Mouse (Mus musculus) intestine, embryonic 15.5 days (tissue): ENCODE measurements around the gene Sun2. TPM values are rescaled to one million over a fixed set of nuclear protein-coding genes. Genes with fewer than 3 reads are reported as not detected.

Source experiments
- polyA plus RNA-seq: library from polyadenylated mRNA; unstranded; fragments of >200 nt; fragmentation: Nextera tagmentation; extraction: Ambion mirVana; gene quantifications from 2 replicates; pipeline ENCODE4 v1.2.1, GENCODE M21; 2015

Gene Sun2
- polyA plus RNA-seq, 1 experiment from 2014 or later = 3.4 TPM

Other genes starting within 250 kb of the Sun2 start
- gene Kcnj4, start 237.3 kb downstream of the Sun2 start, polyA plus RNA-seq = not detected in 2 replicates
- 71.6 and 78.7 TPM in 2 replicates for gene Kdelr3, start 226.1 kb downstream of the Sun2 start, polyA plus RNA-seq
- 39.3 and 41.2 TPM in 2 replicates for gene Ddx17, start 195.8 kb downstream of the Sun2 start, polyA plus RNA-seq
- 1.3 and 1.8 TPM in 2 replicates for gene Dmc1, start 137.4 kb downstream of the Sun2 start, polyA plus RNA-seq
- 0.74 and 0.90 TPM in 2 replicates for gene Fam227a, start 83.6 kb downstream of the Sun2 start, polyA plus RNA-seq
- 37.6 and 39.0 TPM in 2 replicates for gene Cby1, start 83.3 kb downstream of the Sun2 start, polyA plus RNA-seq
- 261 and 272 TPM in 2 replicates for gene Tomm22, start 71.7 kb downstream of the Sun2 start, polyA plus RNA-seq
- gene Josd1, start 54.6 kb downstream of the Sun2 start, polyA plus RNA-seq = 18.7 and 19.4 TPM in 2 replicates
- gene Gtpbp1, start 51.7 kb downstream of the Sun2 start, polyA plus RNA-seq = 27.4 and 29.9 TPM in 2 replicates
- gene Dnal4, start 35.3 kb upstream of the Sun2 start, polyA plus RNA-seq = 42.6 and 44.5 TPM in 2 replicates
- gene Nptxr, start 62.2 kb upstream of the Sun2 start, polyA plus RNA-seq = 2.8 and 3.3 TPM in 2 replicates
- 0.23 and 0.27 TPM in 2 replicates for gene Npcd, start 91.7 kb upstream of the Sun2 start, polyA plus RNA-seq
- 39.1 and 39.7 TPM in 2 replicates for gene Cbx6, start 92.2 kb upstream of the Sun2 start, polyA plus RNA-seq
- gene Apobec3, start 149.1 kb upstream of the Sun2 start, polyA plus RNA-seq = 13.1 and 15.4 TPM in 2 replicates
- 3.9 and 4.6 TPM in 2 replicates for gene Cbx7, start 228.6 kb upstream of the Sun2 start, polyA plus RNA-seq